Mouse (Mus musculus): ENCODE results near the gene Fyb2. TPM values are rescaled to one million over a fixed set of nuclear protein-coding genes. Genes with fewer than 3 reads are reported as not detected.
"Not testable (repeated sequence)": the region's sequence is repeated elsewhere in the genome, so short reads cannot be mapped to it uniquely, and the experiment has no call there.

Fyb2 gene
- total RNA-seq, 4 experiments from 2014 or later, result 0.08 to 0.16 (median 0.10) TPM; not detected in 1

DNA sequence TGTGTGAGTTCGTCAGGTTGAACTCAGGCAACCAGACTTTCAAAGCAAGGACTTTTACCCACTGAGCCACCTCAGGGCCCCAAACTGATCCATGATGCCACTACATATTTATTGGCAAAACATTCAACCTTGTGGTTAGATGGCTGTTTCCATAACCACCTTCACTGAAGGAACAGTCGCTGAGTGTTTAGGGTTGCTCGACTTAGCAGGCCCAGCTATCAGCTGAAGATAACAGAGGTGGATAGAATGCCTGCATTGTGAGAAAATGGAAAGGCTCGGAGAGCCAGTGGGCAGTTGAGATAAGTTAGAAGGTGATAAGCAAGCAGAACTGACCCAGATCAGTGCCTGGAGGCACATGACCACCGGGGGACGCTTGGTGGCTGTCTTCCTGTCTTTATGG, 26.3 kb downstream of the Fyb2 start:
- no peak for DNase-seq (ENCODE audit: low spot score in 2 of 2)

DNA sequence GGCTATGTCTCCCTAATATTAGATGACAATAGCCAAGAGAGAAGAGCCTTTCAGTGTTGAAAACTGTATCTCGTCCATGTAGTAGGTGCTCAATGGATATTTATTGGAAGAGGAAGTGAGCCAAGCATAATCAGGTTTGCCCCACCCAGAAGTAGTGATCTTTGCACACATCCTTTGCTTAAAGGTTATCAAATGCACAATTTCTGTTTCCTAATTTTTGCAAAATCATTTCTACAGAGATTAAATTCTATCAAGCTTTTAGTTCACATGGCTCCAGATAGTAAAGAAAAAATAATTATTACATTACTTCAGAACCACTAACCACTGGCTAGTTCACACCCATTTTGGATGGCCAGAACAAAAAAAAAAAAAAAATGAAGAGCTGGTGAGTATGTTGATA, 28.6 kb downstream of the Fyb2 start:
- no peak for DNase-seq (ENCODE audit: low spot score in 2 of 2)

- no peak for DNase-seq (ENCODE audit: low spot score in 2 of 2)
Observed at GRCm38 (mm10) chr4:104944482-104944881, 31.2 kb downstream of the Fyb2 start.

- no peak for DNase-seq (ENCODE audit: low spot score in 2 of 2)
Observed at GRCm38 (mm10) chr4:104948886-104949285, 35.6 kb downstream of the Fyb2 start.

DNA sequence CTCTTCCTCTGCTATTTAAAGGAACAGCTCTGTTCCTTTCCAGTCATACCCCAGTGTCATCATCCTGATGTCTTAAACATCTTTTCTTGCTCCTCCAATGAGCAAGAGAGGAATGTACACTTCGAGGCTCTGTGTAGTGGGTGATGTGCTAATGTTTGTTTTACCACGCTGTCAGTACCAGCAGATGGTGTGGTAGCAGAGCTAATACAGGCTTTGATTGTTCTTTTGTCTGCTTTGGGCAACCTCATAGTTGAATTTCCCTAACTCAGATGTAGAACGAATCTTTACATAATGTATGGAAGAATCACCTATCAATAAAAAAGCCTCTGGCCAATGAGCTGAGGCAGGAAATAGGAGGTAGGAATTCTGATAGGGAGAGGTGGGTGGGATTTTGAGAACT, 36.0 kb downstream of the Fyb2 start:
- no peak for DNase-seq (ENCODE audit: low spot score in 2 of 2)

DNA sequence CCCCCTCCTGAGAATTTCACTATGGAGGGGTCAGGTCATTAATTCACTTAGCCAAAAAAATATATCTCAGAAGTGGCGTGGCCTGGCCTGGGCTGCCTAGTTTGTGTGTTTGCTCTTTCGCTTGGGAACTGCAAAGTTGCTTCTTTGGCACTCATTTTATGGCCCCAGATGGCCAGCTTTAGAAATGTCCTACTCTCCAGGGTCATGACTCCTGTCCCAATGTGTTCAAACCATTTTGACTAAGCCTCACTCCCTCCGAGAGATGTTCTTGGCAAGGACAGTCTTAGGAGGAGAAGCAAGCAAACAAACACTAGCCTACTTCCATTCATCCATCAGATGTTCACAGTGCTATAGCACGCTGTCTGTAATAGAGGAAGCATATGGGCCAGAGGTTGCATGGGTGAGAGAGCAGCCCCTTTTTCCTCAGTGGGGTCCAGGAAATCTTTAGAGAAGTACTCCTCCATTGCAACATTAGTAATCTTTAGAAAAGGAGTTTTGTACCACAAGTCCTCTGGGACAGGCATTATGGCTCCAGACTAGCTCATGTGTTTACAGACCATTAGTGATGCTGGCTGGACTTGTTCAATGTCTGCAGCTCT, 38.1 kb downstream of the Fyb2 start:
- no peak for DNase-seq (ENCODE audit: low spot score in 2 of 2)

- DNase-seq (ENCODE audit: low spot score in 2 of 2), result no peak
Observed at GRCm38 (mm10) chr4:104956691-104957090, 43.4 kb downstream of the Fyb2 start.

DNA sequence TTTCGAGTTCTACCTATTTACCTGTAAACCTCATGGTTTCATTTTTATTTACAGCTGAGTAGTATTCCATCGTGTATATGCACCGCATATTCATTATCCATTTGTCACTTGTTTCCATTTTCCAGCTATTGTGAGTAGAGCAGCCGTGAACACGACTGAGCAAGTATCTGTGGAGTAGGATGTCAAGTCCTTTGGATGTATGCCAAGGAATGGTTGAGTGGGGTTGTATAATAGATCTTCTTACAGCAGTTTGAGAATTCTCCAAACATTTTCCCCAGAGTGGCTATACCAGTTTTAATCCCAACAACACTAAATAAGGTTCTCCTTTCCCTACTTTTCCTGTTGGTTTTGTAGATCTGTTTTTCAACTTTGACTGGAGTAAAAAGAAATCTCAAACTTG, 48.2 kb downstream of the Fyb2 start:
- no peak for DNase-seq (ENCODE audit: low spot score in 2 of 2)

- no peak for DNase-seq (ENCODE audit: low spot score in 2 of 2)
Observed at GRCm38 (mm10) chr4:104972606-104973005, 59.4 kb downstream of the Fyb2 start.

GRCm38 (mm10) chr4:104975162-104975830, 62.0 kb downstream of the Fyb2 start:
- no peak for DNase-seq (ENCODE audit: low spot score in 2 of 2)

DNA sequence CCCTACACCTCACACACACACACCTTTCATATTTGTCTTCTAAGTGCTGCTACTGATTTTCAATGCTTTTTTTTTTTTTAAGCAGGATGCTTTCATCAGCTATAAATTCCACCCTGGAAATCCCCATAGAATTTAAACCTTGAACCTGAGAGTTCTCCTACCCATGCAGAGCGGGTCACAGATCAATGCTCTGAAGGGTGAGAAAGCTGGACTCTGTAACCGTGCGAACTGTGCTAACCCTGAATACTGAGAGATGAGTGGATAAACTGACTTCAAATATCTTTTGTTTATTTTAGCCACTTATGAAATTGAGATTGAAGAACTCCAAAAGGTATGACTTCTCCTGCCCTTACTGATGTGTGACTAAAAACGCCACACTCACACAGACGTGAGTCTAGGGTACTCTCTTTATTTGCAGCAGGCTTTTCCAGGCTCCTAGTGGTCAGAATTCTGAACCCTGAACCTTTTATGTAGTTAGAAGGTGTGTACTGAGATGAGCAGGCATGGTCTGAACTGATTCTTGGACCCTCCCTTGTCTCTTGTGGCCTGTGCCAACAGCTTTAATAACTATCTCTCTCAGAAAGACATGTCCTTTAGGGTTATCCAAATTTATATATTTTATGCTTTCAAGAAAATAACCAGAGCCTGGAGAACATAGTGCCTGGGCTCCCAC, 72.8 kb downstream of the Fyb2 start:
- no peak for DNase-seq (ENCODE audit: low spot score in 2 of 2)

GRCm38 (mm10) chr4:104987631-104988030, 74.4 kb downstream of the Fyb2 start:
- DNase-seq (ENCODE audit: low spot score in 2 of 2), result no peak

- DNase-seq (ENCODE audit: low spot score in 2 of 2), result no peak
Observed at GRCm38 (mm10) chr4:104988102-104988501, 74.8 kb downstream of the Fyb2 start.

DNA sequence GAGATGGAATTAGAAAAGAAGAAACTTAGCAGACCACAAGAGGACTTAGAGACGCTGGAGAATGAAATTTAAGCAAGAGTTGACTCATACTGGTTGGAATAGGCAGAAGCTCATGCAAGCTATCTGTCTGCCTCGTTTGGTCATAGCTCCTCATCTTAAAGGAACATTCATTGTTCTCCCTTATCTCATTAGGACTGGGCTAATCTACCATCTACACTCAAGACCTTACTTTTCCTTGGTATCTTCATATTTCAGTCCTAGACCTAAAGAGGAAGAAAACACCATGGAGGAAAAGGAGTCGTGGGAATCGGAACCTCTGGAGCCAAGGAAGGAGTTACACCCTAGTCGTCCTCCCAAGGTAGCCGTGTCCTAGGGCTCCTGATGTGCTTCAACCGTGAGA, 75.5 kb downstream of the Fyb2 start:
- DNase-seq (ENCODE audit: low spot score in 2 of 2), result no peak

DNA sequence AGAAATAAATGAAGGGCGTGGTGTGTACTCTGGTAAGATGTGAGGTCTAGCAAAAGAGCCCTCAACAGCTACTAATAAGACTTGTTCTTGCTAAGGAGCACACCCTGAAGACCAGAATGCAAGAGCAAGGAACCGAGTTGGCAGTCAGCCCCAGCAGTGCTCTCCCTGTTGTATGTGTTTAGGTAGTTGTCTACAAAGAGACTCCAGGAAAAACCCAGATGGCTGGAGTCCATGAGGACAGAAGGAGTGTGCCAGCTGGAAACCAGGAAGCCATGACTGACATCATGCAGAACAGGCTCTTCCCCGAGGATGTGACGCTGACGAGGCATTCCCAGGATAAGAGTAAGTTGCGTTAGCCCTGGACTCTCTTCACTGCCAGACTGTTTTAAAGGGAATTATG, 76.8 kb downstream of the Fyb2 start:
- peak in 1 of 2 experiments; percentile 13 for DNase-seq (ENCODE audit: low spot score in 2 of 2)

- no peak for DNase-seq (ENCODE audit: low spot score in 2 of 2)
Observed at GRCm38 (mm10) chr4:104990686-104991085, 77.4 kb downstream of the Fyb2 start.

DNA sequence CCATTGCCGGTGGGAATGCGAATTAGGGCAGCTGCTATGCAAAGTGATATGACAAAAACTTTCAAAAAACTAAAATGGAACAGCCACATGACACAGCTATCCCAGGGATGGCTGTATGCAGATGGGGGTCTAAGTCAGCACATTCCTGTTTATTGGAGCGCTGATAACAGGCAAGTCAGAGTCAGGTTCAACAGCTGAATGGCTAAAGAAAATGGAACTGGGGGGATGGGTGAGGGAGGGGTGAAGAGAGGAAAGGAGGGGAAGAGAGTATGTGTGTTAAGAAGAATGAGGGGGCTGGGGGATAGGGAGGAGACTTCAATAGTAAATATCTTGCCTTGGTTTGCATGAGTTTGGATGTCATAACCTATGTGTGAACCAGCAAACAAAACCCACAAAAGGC, 79.0 kb downstream of the Fyb2 start:
- no peak for DNase-seq (ENCODE audit: low spot score in 2 of 2)

DNA sequence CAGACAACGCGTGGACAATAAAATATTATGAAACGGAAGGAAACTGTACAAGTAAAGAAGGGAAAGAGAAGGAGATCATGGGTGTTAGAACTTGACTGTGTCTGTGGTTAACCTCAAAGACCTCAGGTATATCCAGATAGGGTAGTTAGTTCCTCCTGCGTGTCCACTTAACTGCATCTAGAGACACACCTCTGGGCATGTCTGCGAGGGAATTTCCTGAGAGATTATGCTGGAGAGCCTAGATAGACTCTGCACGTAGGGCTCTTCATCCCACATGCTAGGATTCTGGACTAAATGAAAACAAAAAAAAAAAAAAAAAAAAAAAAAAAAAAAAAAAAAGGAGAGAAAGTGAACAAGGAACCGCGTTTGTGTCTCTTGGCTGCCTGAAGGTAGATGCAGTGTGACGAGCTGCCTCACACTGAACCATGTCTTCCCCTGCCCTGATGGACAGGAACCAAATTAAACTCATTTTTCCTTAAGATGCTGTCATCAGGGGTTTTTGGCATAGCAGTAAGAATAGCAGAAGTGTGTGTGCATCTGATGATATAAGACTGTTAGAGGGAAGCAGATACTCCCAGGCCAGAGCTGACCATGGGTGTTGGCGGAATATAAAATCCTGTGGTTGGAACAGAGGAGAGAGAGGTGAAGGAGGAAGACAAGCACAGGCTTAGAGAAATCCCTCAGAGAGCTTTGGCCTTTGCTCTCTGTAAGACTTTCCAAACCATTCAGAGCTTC, 80.1 kb downstream of the Fyb2 start:
- no peak for DNase-seq (ENCODE audit: low spot score in 2 of 2)

DNA sequence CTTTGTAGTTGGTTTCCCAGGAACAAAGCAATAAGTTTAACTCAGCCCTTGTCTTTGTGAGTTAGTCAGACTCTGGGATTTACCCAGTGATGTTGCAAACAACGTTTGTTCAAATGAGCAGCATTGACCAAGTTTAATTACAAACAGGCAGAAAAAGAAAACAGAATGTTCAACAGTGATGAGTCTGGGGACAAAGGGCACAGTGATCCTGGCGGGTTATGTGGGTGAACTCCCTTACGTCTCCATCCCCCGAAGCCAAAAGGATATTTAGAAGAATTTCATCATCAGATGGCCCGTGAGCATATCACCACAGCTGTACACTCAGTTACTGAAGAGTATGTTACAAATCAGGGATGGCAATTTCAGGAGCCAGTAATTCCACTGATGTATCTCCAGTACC, 86.4 kb downstream of the Fyb2 start:
- DNase-seq (ENCODE audit: low spot score in 2 of 2), result no peak

GRCm38 (mm10) chr4:105001736-105002135, 88.5 kb downstream of the Fyb2 start:
- no peak for DNase-seq (ENCODE audit: low spot score in 2 of 2)

DNA sequence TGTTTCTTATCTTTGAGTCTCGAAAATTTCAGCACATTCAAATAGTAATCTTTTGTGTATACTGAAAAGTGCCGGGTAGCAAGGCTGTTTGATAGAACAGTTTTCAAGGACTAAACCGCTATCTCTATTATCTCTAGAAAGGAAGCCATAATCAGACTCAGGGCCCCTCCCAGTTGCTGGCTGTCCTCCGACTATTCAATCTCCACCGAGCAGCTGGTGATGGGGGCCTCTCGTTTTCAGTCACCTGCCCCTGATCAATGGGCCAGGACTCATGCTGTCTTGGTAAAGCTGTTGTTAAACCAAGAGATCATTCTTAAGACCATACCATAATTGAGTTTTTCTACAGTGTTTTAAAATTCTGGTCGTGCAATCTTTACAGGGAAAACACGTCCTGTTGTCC, 90.9 kb downstream of the Fyb2 start:
- DNase-seq (ENCODE audit: low spot score in 2 of 2), result no peak

GRCm38 (mm10) chr4:105004649-105005048, 91.4 kb downstream of the Fyb2 start:
- DNase-seq (ENCODE audit: low spot score in 2 of 2), result not testable (repeated sequence)

All from gastrocnemius, adult 8-10 months (tissue).